Mouse (Mus musculus) small intestine, adult 2 months (tissue): ENCODE data around the gene Tesk1. TPM values are rescaled to one million over a fixed set of nuclear protein-coding genes. Genes with fewer than 3 reads are reported as not detected.

Experiments used
- H3K27ac ChIP-seq: fragments of 200-500 bp; 2 replicates; pipeline ENCODE4 v1.5.1; 2012; ENCODE audit warnings: low read depth, low read length, control low read depth, inconsistent platforms; ENCODE audit not compliant: insufficient read depth
- H3K27me3 ChIP-seq: fragments of 200-500 bp; 2 replicates; pipeline ENCODE4 v1.6.1; 2012; ENCODE audit warnings: mild to moderate bottlenecking, moderate library complexity, low read length, inconsistent platforms; ENCODE audit not compliant: control insufficient read depth, insufficient read depth
- H3K36me3 ChIP-seq: fragments of 200-500 bp; 2 replicates; pipeline ENCODE4 v1.6.1; 2012; ENCODE audit warnings: mild to moderate bottlenecking, low read length, control low read depth, inconsistent platforms; ENCODE audit not compliant: control insufficient read depth, insufficient read depth
- H3K4me1 ChIP-seq: fragments of 200-500 bp; 2 replicates; pipeline ENCODE4 v1.6.1; 2012; ENCODE audit warnings: low read length, inconsistent platforms, mixed read lengths; ENCODE audit not compliant: control insufficient read depth, insufficient read depth, insufficient read length
- H3K4me3 ChIP-seq: fragments of 200-500 bp; 2 replicates; pipeline ENCODE4 v1.5.1; 2012; ENCODE audit warnings: low read depth, mild to moderate bottlenecking, control low read depth, inconsistent platforms, low read length, moderate library complexity
- CTCF ChIP-seq: fragments of 200-500 bp; IDR thresholded peaks from 2 replicates; pipeline ENCODE4 v1.5.1; 2012; ENCODE audit warnings: low read depth, mild to moderate bottlenecking, control low read depth, inconsistent platforms, low read length, moderate library complexity, mixed read lengths; ENCODE audit not compliant: insufficient replicate concordance, insufficient read length; ENCODE audit errors: extremely low read depth
- POLR2A ChIP-seq: fragments of 200-500 bp; IDR thresholded peaks from 2 replicates; pipeline ENCODE4 v1.6.1; 2012; ENCODE audit warnings: low read depth, mild to moderate bottlenecking, control low read depth, inconsistent platforms, low read length, moderate library complexity
- WGBS: fragments of 180-500 bp; shearing (Covaris S2); methylation state at CpG from one replicate; pipeline ENCODE4 v1.1.7; 2018; 5-methylcytosine and 5-hydroxymethylcytosine counted together
- polyA plus RNA-seq: library from polyadenylated mRNA; depleted of rRNA; stranded (reverse); fragments of >200 nt; gene quantifications from 2 replicates; pipeline ENCODE4 v1.2.3, GENCODE M21; 2012

The Tesk1 gene
- polyA plus RNA-seq, 1 experiment: 77.6 TPM

GRCm38 (mm10) chr4:43407071-43407920 is 34.4 kb upstream of the Tesk1 start:
- peaks cover 2% of the 10 kb centered on the region; the same call in 1 of the 2 replicates for H3K4me1 ChIP-seq
- TF ChIP-seq CTCF (no peak), POLR2A (no peak)
- WGBS: 79% methylated on average over 12 of the region's 12 CpGs
- H3K4me3 ChIP-seq: peak overlapping the region; percentile 6; the same call in 1 of the 2 replicates
- H3K27ac ChIP-seq: peak overlapping the region; percentile 71
- H3K36me3 ChIP-seq: no peaks in the 10 kb centered on the region
- no peaks in the 10 kb centered on the region for H3K27me3 ChIP-seq

- Histone ChIP-seq H3K27ac (no peak overlapping the region), H3K36me3 (peaks cover 3% of the 10 kb centered on the region; the same call in 1 of the 2 replicates), H3K27me3 (no peaks in the 10 kb centered on the region), H3K4me1 (no peaks in the 10 kb centered on the region; the same call in 1 of the 2 replicates), H3K4me3 (no peak overlapping the region)
- 93% methylated on average over 14 of the region's 14 CpGs for WGBS
- TF ChIP-seq CTCF: no peak
- TF ChIP-seq POLR2A: no peak
These were observed 27.0 kb upstream of the Tesk1 start for GRCm38 (mm10) chr4:43414761-43415160.

GRCm38 (mm10) chr4:43415221-43416070 is 26.3 kb upstream of the Tesk1 start:
- H3K27me3 ChIP-seq: no peaks in the 10 kb centered on the region
- 90% methylated on average over 29 of the region's 29 CpGs for WGBS

GRCm38 (mm10) chr4:43416071-43416490 is 25.7 kb upstream of the Tesk1 start:
- WGBS: 98% methylated on average over 22 of the region's 22 CpGs

More at GRCm38 (mm10) chr4:43415221-43416070, 26.3 kb upstream of the Tesk1 start:
- no peak overlapping the region for H3K27ac ChIP-seq
- no peaks in the 10 kb centered on the region; the same call in 1 of the 2 replicates for H3K4me1 ChIP-seq
- no peak for TF ChIP-seq POLR2A
- no peak for TF ChIP-seq CTCF
- H3K36me3 ChIP-seq: peaks cover 3% of the 10 kb centered on the region; the same call in 1 of the 2 replicates
- H3K4me3 ChIP-seq: no peak overlapping the region

GRCm38 (mm10) chr4:43417269-43418062 is 24.3 kb upstream of the Tesk1 start:
- TF ChIP-seq POLR2A (no peak), CTCF (no peak)
- 77% methylated on average over 16 of the region's 16 CpGs for WGBS
- Histone ChIP-seq H3K4me1 (no peaks in the 10 kb centered on the region), H3K27me3 (no peaks in the 10 kb centered on the region), H3K36me3 (peaks cover 5% of the 10 kb centered on the region; the same call in 1 of the 2 replicates), H3K27ac (no peak overlapping the region), H3K4me3 (no peak overlapping the region)

More at GRCm38 (mm10) chr4:43416071-43416490, 25.7 kb upstream of the Tesk1 start:
- no peak overlapping the region for H3K27ac ChIP-seq
- peaks cover 3% of the 10 kb centered on the region; the same call in 1 of the 2 replicates for H3K36me3 ChIP-seq
- H3K4me3 ChIP-seq: no peak overlapping the region
- no peaks in the 10 kb centered on the region for H3K27me3 ChIP-seq
- H3K4me1 ChIP-seq: no peaks in the 10 kb centered on the region; the same call in 1 of the 2 replicates
- no peak for TF ChIP-seq CTCF
- TF ChIP-seq POLR2A: no peak

- H3K4me3 ChIP-seq: no peak overlapping the region
- no peak overlapping the region for H3K27ac ChIP-seq
- TF ChIP-seq POLR2A (no peak), CTCF (no peak)
- H3K4me1 ChIP-seq: no peaks in the 10 kb centered on the region
- WGBS: 77% methylated on average over 4 of the region's 4 CpGs
- no peaks in the 10 kb centered on the region for H3K27me3 ChIP-seq
- H3K36me3 ChIP-seq: peaks cover 10% of the 10 kb centered on the region; the same call in 1 of the 2 replicates
These were observed 23.3 kb upstream of the Tesk1 start for GRCm38 (mm10) chr4:43418450-43418849.
